Mouse (Mus musculus): ENCODE measurements around the gene Ccdc124. TPM values are rescaled to one million over a fixed set of nuclear protein-coding genes. Genes with fewer than 3 reads are reported as not detected.

Ccdc124 gene
- polyA plus RNA-seq, 1 experiment from 2014 or later = 165 TPM

- WGBS = 46% methylated on average over 16 of the region's 16 CpGs
- peak; percentile 80 for DNase-seq (ENCODE audit: low spot score)
- H3K4me1 ChIP-seq (replicated peaks; ENCODE audit: control insufficient read depth, insufficient read depth, low read length) = peaks cover 20% of the 10 kb centered on the region
- H3K27me3 ChIP-seq (ENCODE audit: control insufficient read depth, insufficient read depth, low read length) = no peaks in the 10 kb centered on the region
- no peak overlapping the region for H3K4me2 ChIP-seq (ENCODE audit: low read depth, low read length, severe bottlenecking)
- no peaks in the 10 kb centered on the region for H3K36me3 ChIP-seq (ENCODE audit: control insufficient read depth, insufficient read depth, low read length)
- H3K9me3 ChIP-seq (ENCODE audit: control insufficient read depth, low read length) = no peaks in the 10 kb centered on the region
- H3K4me3 ChIP-seq (ENCODE audit: low read depth, low read length) = no peak overlapping the region
- no peak for ATAC-seq (replicated peaks; ENCODE audit: low FRiP score)
- H3K27ac ChIP-seq (ENCODE audit: low read depth, low read length) = no peak overlapping the region
- 0 out of 2 replicates have a peak overlapping the region, but pooled peaks have one; percentile 4 for H3K9ac ChIP-seq (ENCODE audit: low read length)
Measured at GRCm38 (mm10) chr8:70869601-70870041, 4.1 kb downstream of the Ccdc124 start.

- H3K27ac ChIP-seq (ENCODE audit: low read depth, low read length) = 0 out of 2 replicates have a peak overlapping the region, but pooled peaks have one; percentile 0
- H3K9me3 ChIP-seq (ENCODE audit: control insufficient read depth, low read length) = no peaks in the 10 kb centered on the region
- ATAC-seq (replicated peaks; ENCODE audit: low FRiP score) = no peak
- no peaks in the 10 kb centered on the region for H3K27me3 ChIP-seq (ENCODE audit: control insufficient read depth, insufficient read depth, low read length)
- DNase-seq (ENCODE audit: low spot score) = no peak
- H3K9ac ChIP-seq (ENCODE audit: low read length) = peak overlapping the region; percentile 35
- 31% methylated on average over 5 of the region's 5 CpGs for WGBS
- no peak overlapping the region; the same call in 1 of the 2 replicates for H3K4me3 ChIP-seq (ENCODE audit: low read depth, low read length)
- H3K4me1 ChIP-seq (replicated peaks; ENCODE audit: control insufficient read depth, insufficient read depth, low read length) = peaks cover 24% of the 10 kb centered on the region
- peak overlapping the region; percentile 26; the same call in 1 of the 2 replicates for H3K4me2 ChIP-seq (ENCODE audit: low read depth, low read length, severe bottlenecking)
- H3K36me3 ChIP-seq (ENCODE audit: control insufficient read depth, insufficient read depth, low read length) = no peaks in the 10 kb centered on the region
Measured at GRCm38 (mm10) chr8:70869199-70869571, 4.5 kb downstream of the Ccdc124 start.

- H3K27ac ChIP-seq (ENCODE audit: low read depth, low read length) = 0 out of 2 replicates have a peak overlapping the region, but pooled peaks have one; percentile 0
- 14% methylated on average over 40 of the region's 40 CpGs for WGBS
- peak overlapping the region; percentile 35 for H3K9ac ChIP-seq (ENCODE audit: low read length)
- DNase-seq (ENCODE audit: low spot score) (peak; percentile 75), ATAC-seq (replicated peaks; ENCODE audit: low FRiP score) (no peak)
- H3K4me1 ChIP-seq (replicated peaks; ENCODE audit: control insufficient read depth, insufficient read depth, low read length) = peaks cover 28% of the 10 kb centered on the region
- H3K9me3 ChIP-seq (ENCODE audit: control insufficient read depth, low read length) = no peaks in the 10 kb centered on the region
- peak overlapping the region; percentile 4; the same call in 1 of the 2 replicates for H3K4me3 ChIP-seq (ENCODE audit: low read depth, low read length)
- H3K4me2 ChIP-seq (ENCODE audit: low read depth, low read length, severe bottlenecking) = peak overlapping the region; percentile 26; the same call in 1 of the 2 replicates
- no peaks in the 10 kb centered on the region for H3K36me3 ChIP-seq (ENCODE audit: control insufficient read depth, insufficient read depth, low read length)
- H3K27me3 ChIP-seq (ENCODE audit: control insufficient read depth, insufficient read depth, low read length) = no peaks in the 10 kb centered on the region
Measured at GRCm38 (mm10) chr8:70868559-70869198, 5.1 kb downstream of the Ccdc124 start.

GRCm38 (mm10) chr8:70866566-70866965, 7.2 kb downstream of the Ccdc124 start:
- ATAC-seq (replicated peaks; ENCODE audit: low FRiP score) (no peak), DNase-seq (ENCODE audit: low spot score) (no peak)
- Histone ChIP-seq H3K36me3 (ENCODE audit: control insufficient read depth, insufficient read depth, low read length) (no peaks in the 10 kb centered on the region), H3K4me3 (ENCODE audit: low read depth, low read length) (no peak overlapping the region), H3K9me3 (ENCODE audit: control insufficient read depth, low read length) (no peaks in the 10 kb centered on the region), H3K4me1 (replicated peaks; ENCODE audit: control insufficient read depth, insufficient read depth, low read length) (peaks cover 28% of the 10 kb centered on the region), H3K27ac (ENCODE audit: low read depth, low read length) (peak overlapping the region; percentile 96; the same call in 1 of the 2 replicates), H3K4me2 (ENCODE audit: low read depth, low read length, severe bottlenecking) (no peak overlapping the region; the same call in 1 of the 2 replicates), H3K27me3 (ENCODE audit: control insufficient read depth, insufficient read depth, low read length) (peaks cover 7% of the 10 kb centered on the region), H3K9ac (ENCODE audit: low read length) (no peak overlapping the region)
- WGBS = 89% methylated on average over 7 of the region's 7 CpGs

- Histone ChIP-seq H3K4me3 (ENCODE audit: low read depth, low read length) (peak overlapping the region; percentile 17), H3K27me3 (ENCODE audit: control insufficient read depth, insufficient read depth, low read length) (peaks cover 7% of the 10 kb centered on the region), H3K36me3 (ENCODE audit: control insufficient read depth, insufficient read depth, low read length) (no peaks in the 10 kb centered on the region), H3K4me1 (replicated peaks; ENCODE audit: control insufficient read depth, insufficient read depth, low read length) (peaks cover 28% of the 10 kb centered on the region), H3K27ac (ENCODE audit: low read depth, low read length) (peak overlapping the region; percentile 96), H3K9ac (ENCODE audit: low read length) (peak overlapping the region; percentile 48), H3K9me3 (ENCODE audit: control insufficient read depth, low read length) (no peaks in the 10 kb centered on the region), H3K4me2 (ENCODE audit: low read depth, low read length, severe bottlenecking) (peak overlapping the region; percentile 97)
- DNase-seq (ENCODE audit: low spot score) = no peak
- WGBS = 10% methylated on average over 12 of the region's 12 CpGs
- ATAC-seq (replicated peaks; ENCODE audit: low FRiP score) = no peak; the same call in 1 of the 2 replicates
Measured at GRCm38 (mm10) chr8:70866001-70866520, 7.7 kb downstream of the Ccdc124 start.

GRCm38 (mm10) chr8:70865350-70866000, 8.3 kb downstream of the Ccdc124 start:
- no peaks in the 10 kb centered on the region for H3K9me3 ChIP-seq (ENCODE audit: control insufficient read depth, low read length)
- peak overlapping the region; percentile 97 for H3K4me2 ChIP-seq (ENCODE audit: low read depth, low read length, severe bottlenecking)
- DNase-seq (ENCODE audit: low spot score) (peak; percentile 100), ATAC-seq (replicated peaks; ENCODE audit: low FRiP score) (peak; percentile 87)
- H3K27me3 ChIP-seq (ENCODE audit: control insufficient read depth, insufficient read depth, low read length) = peaks cover 7% of the 10 kb centered on the region
- H3K4me3 ChIP-seq (ENCODE audit: low read depth, low read length) = peak overlapping the region; percentile 54
- no peaks in the 10 kb centered on the region for H3K36me3 ChIP-seq (ENCODE audit: control insufficient read depth, insufficient read depth, low read length)
- peak overlapping the region; percentile 96 for H3K27ac ChIP-seq (ENCODE audit: low read depth, low read length)
- WGBS = under 1% methylated on average over 46 of the region's 46 CpGs
- peak overlapping the region; percentile 79 for H3K9ac ChIP-seq (ENCODE audit: low read length)
- peaks cover 28% of the 10 kb centered on the region for H3K4me1 ChIP-seq (replicated peaks; ENCODE audit: control insufficient read depth, insufficient read depth, low read length)

GRCm38 (mm10) chr8:70864712-70865221, 9.0 kb downstream of the Ccdc124 start:
- under 1% methylated on average over 24 of the region's 24 CpGs for WGBS
- peak overlapping the region; percentile 79 for H3K9ac ChIP-seq (ENCODE audit: low read length)
- H3K36me3 ChIP-seq (ENCODE audit: control insufficient read depth, insufficient read depth, low read length) = no peaks in the 10 kb centered on the region
- H3K27ac ChIP-seq (ENCODE audit: low read depth, low read length) = peak overlapping the region; percentile 96
- peaks cover 28% of the 10 kb centered on the region for H3K4me1 ChIP-seq (replicated peaks; ENCODE audit: control insufficient read depth, insufficient read depth, low read length)
- no peaks in the 10 kb centered on the region for H3K9me3 ChIP-seq (ENCODE audit: control insufficient read depth, low read length)
- peaks cover 7% of the 10 kb centered on the region for H3K27me3 ChIP-seq (ENCODE audit: control insufficient read depth, insufficient read depth, low read length)
- H3K4me3 ChIP-seq (ENCODE audit: low read depth, low read length) = peak overlapping the region; percentile 54
- peak; percentile 43 for ATAC-seq (replicated peaks; ENCODE audit: low FRiP score)
- peak overlapping the region; percentile 97 for H3K4me2 ChIP-seq (ENCODE audit: low read depth, low read length, severe bottlenecking)
- DNase-seq (ENCODE audit: low spot score) = peak; percentile 79

- H3K9ac ChIP-seq (ENCODE audit: low read length) = peak overlapping the region; percentile 79
- peaks cover 28% of the 10 kb centered on the region for H3K4me1 ChIP-seq (replicated peaks; ENCODE audit: control insufficient read depth, insufficient read depth, low read length)
- H3K27me3 ChIP-seq (ENCODE audit: control insufficient read depth, insufficient read depth, low read length) = peaks cover 7% of the 10 kb centered on the region
- H3K4me2 ChIP-seq (ENCODE audit: low read depth, low read length, severe bottlenecking) = peak overlapping the region; percentile 97
- ATAC-seq (replicated peaks; ENCODE audit: low FRiP score) (no peak), DNase-seq (ENCODE audit: low spot score) (peak; percentile 76)
- peak overlapping the region; percentile 54 for H3K4me3 ChIP-seq (ENCODE audit: low read depth, low read length)
- H3K9me3 ChIP-seq (ENCODE audit: control insufficient read depth, low read length) = no peaks in the 10 kb centered on the region
- 1% methylated on average over 46 of the region's 46 CpGs for WGBS
- H3K36me3 ChIP-seq (ENCODE audit: control insufficient read depth, insufficient read depth, low read length) = no peaks in the 10 kb centered on the region
- H3K27ac ChIP-seq (ENCODE audit: low read depth, low read length) = peak overlapping the region; percentile 96
Measured at GRCm38 (mm10) chr8:70863956-70864711, 9.6 kb downstream of the Ccdc124 start.
